Mouse (Mus musculus): ENCODE measurements around the gene Gm49378. TPM values are rescaled to one million over a fixed set of nuclear protein-coding genes. Genes with fewer than 3 reads are reported as not detected.
A peak's percentile ranks its signal among the peaks of the same experiment; 100 is the strongest.

Gm49378 gene
- total RNA-seq, 2 experiments from 2014 or later: 3.8 to 4.5 TPM

GRCm38 (mm10) chr14:55590748-55591330, 46.9 kb downstream of the Gm49378 start, which contains the start of gene Psme2:
Psme2 (minus strand) TSS chr14:55591113.
- peak; percentile 64 to 85 for DNase-seq (ENCODE audit: low spot score in 2 of 2)

GRCm38 (mm10) chr14:55589771-55590448, 47.8 kb downstream of the Gm49378 start:
- no peak for DNase-seq (ENCODE audit: low spot score in 2 of 2)

- no peak for DNase-seq (ENCODE audit: low spot score in 2 of 2)
Measured at GRCm38 (mm10) chr14:55589271-55589670, 48.4 kb downstream of the Gm49378 start.

GRCm38 (mm10) chr14:55586149-55586548, 51.5 kb downstream of the Gm49378 start:
- no peak for DNase-seq (ENCODE audit: low spot score in 2 of 2)

- DNase-seq (ENCODE audit: low spot score in 2 of 2): no peak
Measured at GRCm38 (mm10) chr14:55585566-55585960, 52.1 kb downstream of the Gm49378 start.

GRCm38 (mm10) chr14:55584702-55585565, 52.8 kb downstream of the Gm49378 start, which contains the start of gene Emc9:
Emc9 (minus strand) TSS chr14:55585302.
- DNase-seq (ENCODE audit: low spot score in 2 of 2): peak; percentile 48 to 75

- no peak for DNase-seq (ENCODE audit: low spot score in 2 of 2)
Measured at GRCm38 (mm10) chr14:55584303-55584701, 53.4 kb downstream of the Gm49378 start.

GRCm38 (mm10) chr14:55581981-55582681, 55.6 kb downstream of the Gm49378 start:
- no peak for DNase-seq (ENCODE audit: low spot score in 2 of 2)

- DNase-seq (ENCODE audit: low spot score in 2 of 2): no peak
Measured at GRCm38 (mm10) chr14:55580731-55581130, 57.0 kb downstream of the Gm49378 start.

GRCm38 (mm10) chr14:55579511-55580496, 57.9 kb downstream of the Gm49378 start:
- DNase-seq (ENCODE audit: low spot score in 2 of 2): no peak

Other genes with a start within 250 kb of the Gm49378 start
- 10 to 100 TPM; 82.9 to 85.8 TPM for gene Dhrs4, start 159.1 kb downstream of the Gm49378 start, total RNA-seq (2021)
- 10 to 100 TPM; 19.6 to 25.4 TPM for gene Carmil3, start 147.2 kb downstream of the Gm49378 start, total RNA-seq (2021)
- gene Cpne6, start 127.5 kb downstream of the Gm49378 start, total RNA-seq (2021): 1 to 10 TPM in 1 of 2 experiments, under 1 TPM in 1; 0.53 to 1.1 TPM
- gene Nrl, start 112.9 kb downstream of the Gm49378 start, total RNA-seq (2021): not detected
- gene Pck2, start 97.6 kb downstream of the Gm49378 start, total RNA-seq (2021): 10 to 100 TPM; 63.4 to 64.0 TPM
- 10 to 100 TPM; 84.6 to 91.6 TPM for gene Dcaf11, start 77.9 kb downstream of the Gm49378 start, total RNA-seq (2021)
- 1 to 10 TPM; 1.0 to 1.2 TPM for gene A730061H03Rik, start 77.5 kb downstream of the Gm49378 start, total RNA-seq (2021)
- 1 to 10 TPM; 6.5 to 10.0 TPM for gene Fitm1, start 62.3 kb downstream of the Gm49378 start, total RNA-seq (2021)
- 100 to 1,000 TPM; 302 to 310 TPM for gene Psme1, start 59.8 kb downstream of the Gm49378 start, total RNA-seq (2021)
- 10 to 100 TPM; 40.9 to 47.0 TPM for gene Emc9, start 52.6 kb downstream of the Gm49378 start, total RNA-seq (2021)
- 100 to 1,000 TPM; 336 to 355 TPM for gene Psme2, start 46.8 kb downstream of the Gm49378 start, total RNA-seq (2021)
- 10 to 100 TPM; 35.0 to 40.3 TPM for gene Rnf31, start 46.2 kb downstream of the Gm49378 start, total RNA-seq (2021)
- 10 to 100 TPM; 19.1 to 19.9 TPM for gene Irf9, start 34.3 kb downstream of the Gm49378 start, total RNA-seq (2021)
- 1 to 10 TPM; 8.0 to 8.6 TPM for gene Rec8, start 19.9 kb downstream of the Gm49378 start, total RNA-seq (2021)
- gene Ipo4, start 1.9 kb downstream of the Gm49378 start, total RNA-seq (2021): 100 to 1,000 TPM in 1 of 2 experiments, 10 to 100 TPM in 1; 96.8 to 108 TPM
- 100 to 1,000 TPM in 1 of 2 experiments, 10 to 100 TPM in 1; 98.6 to 102 TPM for gene Tm9sf1, start 5.9 kb upstream of the Gm49378 start, total RNA-seq (2021)
- 1 to 10 TPM; 1.7 to 2.8 TPM for gene Tssk4, start 12.3 kb upstream of the Gm49378 start, total RNA-seq (2021)
- 10 to 100 TPM; 57.4 to 63.3 TPM for gene Mdp1, start 22.6 kb upstream of the Gm49378 start, total RNA-seq (2021)
- 10 to 100 TPM; 29.2 to 29.7 TPM for gene Gmpr2, start 34.0 kb upstream of the Gm49378 start, total RNA-seq (2021)
- gene Nedd8, start 34.2 kb upstream of the Gm49378 start, total RNA-seq (2021): 100 to 1,000 TPM; 316 to 337 TPM
- gene Tinf2, start 43.9 kb upstream of the Gm49378 start, total RNA-seq (2021): 10 to 100 TPM; 33.0 to 33.2 TPM
- 1 to 10 TPM; 1.4 to 1.8 TPM for gene Tgm1, start 76.0 kb upstream of the Gm49378 start, total RNA-seq (2021)
- 10 to 100 TPM; 23.8 to 25.7 TPM for gene Rabggta, start 84.4 kb upstream of the Gm49378 start, total RNA-seq (2021)
- gene Dhrs1, start 107.8 kb upstream of the Gm49378 start, total RNA-seq (2021): 10 to 100 TPM; 74.1 to 77.7 TPM
- gene Nop9, start 107.8 kb upstream of the Gm49378 start, total RNA-seq (2021): 10 to 100 TPM; 24.5 to 27.1 TPM
- 10 to 100 TPM in 1 of 2 experiments, 1 to 10 TPM in 1; 4.6 to 12.0 TPM for gene Cideb, start 120.6 kb upstream of the Gm49378 start, total RNA-seq (2021)
- gene Ltb4r2, start 123.5 kb upstream of the Gm49378 start, total RNA-seq (2021): under 1 TPM; 0.17 to 0.34 TPM
- gene Ltb4r1, start 128.1 kb upstream of the Gm49378 start, total RNA-seq (2021): 1 to 10 TPM; 1.3 to 2.9 TPM
- 10 to 100 TPM; 10.4 to 10.9 TPM for gene Adcy4, start 146.2 kb upstream of the Gm49378 start, total RNA-seq (2021)
- gene Ripk3, start 151.0 kb upstream of the Gm49378 start, total RNA-seq (2021): 10 to 100 TPM in 1 of 2 experiments, 1 to 10 TPM in 1; 8.4 to 12.2 TPM
- gene Nfatc4, start 185.2 kb upstream of the Gm49378 start, total RNA-seq (2021): 10 to 100 TPM; 47.0 to 49.4 TPM
- gene Nynrin, start 216.1 kb upstream of the Gm49378 start, total RNA-seq (2021): 10 to 100 TPM; 46.0 to 52.0 TPM
- under 1 TPM; 0.39 to 0.76 TPM for gene Cbln3, start 246.5 kb upstream of the Gm49378 start, total RNA-seq (2021)
- gene Khnyn, start 247.1 kb upstream of the Gm49378 start, total RNA-seq (2021): 10 to 100 TPM; 29.7 to 29.9 TPM